Mouse (Mus musculus) heart, postnatal 14 days (tissue): ENCODE data around the gene Cep350. TPM values are rescaled to one million over a fixed set of nuclear protein-coding genes. Genes with fewer than 3 reads are reported as not detected.

Experiments used
- DNase-seq, 2 experiments: peaks; one replicate each; pipeline ENCODE4 v3.0.0; 2021 to 2022
- intact Hi-C: fragments of 180-260 bp; cut with DNase I; formaldehyde crosslinking; loops from one replicate; pipeline ENCODE4 v1.15.1; 2025
- long read RNA-seq, 2 experiments: library from polyadenylated mRNA; stranded (forward); transcript quantifications; one replicate each; pipeline ENCODE4 v2.0.0; 2021
- total RNA-seq, 2 experiments: library from RNA; stranded (reverse); gene quantifications; 2 replicates each; pipeline ENCODE4 v1.2.3; 2021

Cep350 gene
- total RNA-seq: 10 to 100 TPM; 37.9 to 40.7 TPM
- long read RNA-seq, experiment 1, partial matches to known transcripts: 1 of 1 reads
- long read RNA-seq, experiment 1, other reads (novel, unspliced or antisense): 0 of 1 reads
- long read RNA-seq, experiment 2, partial matches to known transcripts: 2 of 3 reads
- long read RNA-seq, experiment 2, other reads (novel, unspliced or antisense): 0 of 3 reads

DNA sequence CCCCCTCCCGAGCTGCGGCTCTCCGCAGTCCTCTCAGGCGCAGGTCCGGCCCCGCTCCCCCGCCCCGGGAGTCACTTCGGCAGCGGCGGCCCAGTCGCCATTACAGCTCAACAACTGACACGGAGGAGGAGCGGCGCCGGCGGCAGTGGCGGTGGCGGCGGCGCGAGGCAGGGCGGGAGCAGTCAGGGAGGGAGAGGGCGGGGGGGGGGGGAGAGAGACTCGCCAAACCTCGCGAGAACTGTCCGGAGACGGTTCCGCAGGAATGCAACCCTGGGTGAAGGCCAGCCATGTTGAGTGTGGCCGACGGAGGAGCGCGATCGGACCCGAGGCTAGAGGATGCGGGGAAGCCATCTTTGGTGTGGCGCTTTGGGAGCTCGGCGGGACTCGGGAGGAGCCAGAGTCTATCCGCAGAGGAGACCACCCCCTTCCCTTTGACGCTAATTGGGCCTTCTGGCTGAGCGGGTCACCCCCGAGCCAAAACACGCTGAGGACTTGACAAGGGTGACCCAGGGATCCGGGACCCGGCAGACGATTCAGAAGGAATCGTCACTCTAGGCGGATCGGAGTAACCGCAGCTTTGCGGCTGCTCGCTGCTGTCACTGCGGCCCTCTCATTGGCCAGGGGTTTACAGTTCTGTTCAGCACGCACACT, at the start of gene Cep350:
Gene Cep350, minus strand, starts transcription at position 188 of the 651 bp plus-strand sequence.
- intact Hi-C loops: loop anchor here (5.0 kb wide), 1 partner anchor 59 kb away; no protein-coding TSS in a partner anchor
- peak; percentile 96 for DNase-seq

DNA sequence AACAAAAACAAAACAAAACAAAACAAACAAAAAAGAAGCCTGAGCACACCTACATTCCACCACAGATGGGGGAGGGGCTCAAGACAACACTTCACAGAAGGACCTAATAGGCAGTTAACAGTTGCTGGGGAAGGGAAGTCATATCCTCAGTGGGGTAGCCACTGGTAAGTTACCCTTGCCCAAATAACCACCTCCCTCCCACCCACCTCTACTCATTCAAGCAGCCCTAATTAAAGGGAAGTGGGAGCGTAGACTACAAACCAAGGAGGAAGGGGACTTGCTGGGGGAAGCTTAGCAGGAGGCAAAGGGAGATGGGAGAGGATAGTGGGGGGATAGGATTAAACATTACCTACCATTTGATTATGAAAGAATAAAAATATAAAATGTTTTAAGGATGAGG, 47.3 kb upstream of the Cep350 start:
- no peak for DNase-seq
- intact Hi-C loops: no loop called here

DNA sequence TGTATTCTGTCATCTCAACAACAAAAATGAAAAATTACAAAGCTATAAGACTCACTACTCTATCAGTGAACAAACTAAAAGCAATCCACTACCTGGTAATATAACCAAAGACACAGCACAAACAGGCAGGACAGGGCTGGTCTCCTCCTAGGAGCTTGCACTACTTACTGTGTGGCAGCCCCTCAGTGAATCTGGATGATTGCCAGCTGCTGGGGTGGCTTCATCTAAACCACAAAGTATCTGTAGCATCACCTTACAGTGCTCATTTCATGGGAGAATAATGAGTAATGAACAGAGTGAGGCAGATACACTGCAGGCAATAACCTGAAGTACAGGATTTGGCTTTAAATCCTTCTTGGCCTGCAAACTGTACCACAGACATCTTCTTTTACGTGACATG, 46.7 kb upstream of the Cep350 start:
- intact Hi-C loops: no loop called here
- DNase-seq: no peak

- intact Hi-C loops: no loop called here
Measured at GRCm38 (mm10) chr1:156009003-156009402, 35.9 kb upstream of the Cep350 start.

GRCm38 (mm10) chr1:156005906-156006305, 32.9 kb upstream of the Cep350 start:
- no peak for DNase-seq
- intact Hi-C loops: no loop called here

More at GRCm38 (mm10) chr1:156009003-156009402, 35.9 kb upstream of the Cep350 start:
- no peak for DNase-seq

DNA sequence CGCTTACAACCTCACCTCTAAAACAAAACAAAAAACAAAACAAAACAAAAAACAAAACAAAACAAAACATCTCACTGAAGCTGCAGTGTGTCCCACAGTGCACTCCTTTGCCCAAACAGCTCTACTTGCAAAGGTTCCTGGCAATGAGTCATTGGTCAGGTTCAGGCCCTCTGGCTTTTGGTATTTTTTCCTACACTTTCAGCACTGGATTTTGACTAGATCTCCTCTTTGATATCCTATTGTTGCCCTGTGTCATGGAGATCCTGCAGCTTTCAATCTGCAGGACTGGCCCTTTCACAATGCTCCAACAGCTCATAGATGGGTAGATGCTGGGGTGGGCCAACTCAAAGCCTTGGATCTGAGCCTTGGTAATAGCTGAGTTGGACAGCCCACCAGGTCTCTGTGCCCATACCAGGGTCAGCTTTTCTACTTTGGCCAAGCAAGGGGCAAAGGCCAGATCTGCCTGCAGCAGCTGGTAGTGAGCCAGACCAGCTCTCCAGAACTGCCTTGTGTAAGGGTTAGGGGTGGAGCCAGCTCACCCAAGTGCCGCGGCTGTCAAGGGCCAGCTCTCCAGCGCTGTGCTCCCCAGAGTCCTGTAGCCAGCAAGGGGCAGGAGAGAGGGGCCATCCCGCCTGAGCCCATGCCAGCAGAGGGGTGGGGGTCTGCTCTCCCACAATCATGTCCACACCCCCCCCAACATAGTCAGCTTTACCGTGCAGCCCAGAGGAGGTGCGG, 30.3 kb upstream of the Cep350 start:
- peak; percentile 4 to 13 for DNase-seq
- intact Hi-C loops: no loop called here

DNA sequence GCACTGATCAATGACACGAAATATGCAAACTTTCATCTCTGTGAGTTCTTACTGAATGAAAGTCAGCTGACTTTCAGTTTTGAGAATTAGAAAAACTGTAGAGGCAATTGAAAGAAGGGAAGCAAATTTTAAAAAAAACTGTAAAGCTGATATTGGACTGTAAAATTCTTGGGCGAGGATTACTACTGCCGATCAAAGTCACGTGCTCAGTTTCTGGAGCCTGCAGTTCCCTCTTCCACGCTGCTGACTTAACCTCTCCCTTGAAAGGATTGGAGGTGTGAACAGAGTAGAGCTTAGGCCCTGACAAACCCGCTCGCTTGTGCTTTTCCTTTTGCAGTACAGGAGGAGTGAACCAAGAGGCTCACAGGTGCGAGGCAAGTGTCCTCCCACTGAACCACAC, 29.3 kb upstream of the Cep350 start:
- intact Hi-C loops: no loop called here
- no peak for DNase-seq

- intact Hi-C loops: no loop called here
- no peak for DNase-seq
Measured at GRCm38 (mm10) chr1:155995612-155996011, 22.6 kb upstream of the Cep350 start.

DNA sequence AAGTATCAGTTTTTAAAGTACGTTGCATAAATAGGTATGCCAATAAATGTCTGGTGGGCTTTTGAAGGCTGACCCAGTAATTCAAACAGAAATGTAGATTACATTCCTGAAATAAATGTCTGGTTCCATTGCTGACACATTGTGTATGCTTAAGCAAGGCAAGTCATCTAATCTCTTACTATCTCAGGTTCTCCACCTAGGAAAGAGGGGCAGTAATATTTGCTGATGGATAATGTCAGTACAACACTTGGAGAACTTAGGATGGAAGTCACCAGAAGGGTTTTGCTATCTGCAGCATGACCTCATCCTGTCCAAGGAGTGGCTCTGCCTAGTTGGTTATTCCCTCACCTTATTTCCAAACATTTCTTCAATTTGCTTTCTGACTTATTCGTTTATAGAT, 21.5 kb upstream of the Cep350 start:
- DNase-seq: no peak
- intact Hi-C loops: no loop called here

GRCm38 (mm10) chr1:155990391-155990790, 17.3 kb upstream of the Cep350 start:
- DNase-seq: no peak
- intact Hi-C loops: no loop called here

DNA sequence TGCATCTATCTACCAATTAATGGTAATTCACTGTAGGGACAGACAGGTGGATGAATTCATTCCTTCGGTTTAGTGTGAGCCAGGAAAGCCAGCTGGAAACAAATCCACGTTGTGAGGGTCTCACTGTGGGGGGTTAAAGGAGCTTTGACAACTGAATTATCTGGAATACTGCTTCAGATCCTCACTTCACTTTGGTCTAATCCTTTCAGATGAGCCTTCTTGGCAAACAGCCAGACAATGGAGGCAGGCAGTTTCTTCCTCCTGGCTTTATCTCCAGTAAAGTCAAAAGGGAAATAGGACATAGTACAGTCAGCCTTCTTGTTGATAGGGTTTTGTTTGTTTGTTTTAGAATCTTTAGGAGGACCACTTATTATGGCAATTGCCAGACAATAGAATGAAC, 16.3 kb upstream of the Cep350 start:
- intact Hi-C loops: no loop called here
- DNase-seq: peak in 1 of 2 experiments; percentile 19

GRCm38 (mm10) chr1:155987625-155988024, 14.6 kb upstream of the Cep350 start:
- intact Hi-C loops: no loop called here
- DNase-seq: no peak

GRCm38 (mm10) chr1:155974931-155975330, 1.9 kb upstream of the Cep350 start:
- DNase-seq: no peak
- intact Hi-C loops: loop anchor here (5.0 kb wide), 1 partner anchor 57 kb away; no protein-coding TSS in a partner anchor

DNA sequence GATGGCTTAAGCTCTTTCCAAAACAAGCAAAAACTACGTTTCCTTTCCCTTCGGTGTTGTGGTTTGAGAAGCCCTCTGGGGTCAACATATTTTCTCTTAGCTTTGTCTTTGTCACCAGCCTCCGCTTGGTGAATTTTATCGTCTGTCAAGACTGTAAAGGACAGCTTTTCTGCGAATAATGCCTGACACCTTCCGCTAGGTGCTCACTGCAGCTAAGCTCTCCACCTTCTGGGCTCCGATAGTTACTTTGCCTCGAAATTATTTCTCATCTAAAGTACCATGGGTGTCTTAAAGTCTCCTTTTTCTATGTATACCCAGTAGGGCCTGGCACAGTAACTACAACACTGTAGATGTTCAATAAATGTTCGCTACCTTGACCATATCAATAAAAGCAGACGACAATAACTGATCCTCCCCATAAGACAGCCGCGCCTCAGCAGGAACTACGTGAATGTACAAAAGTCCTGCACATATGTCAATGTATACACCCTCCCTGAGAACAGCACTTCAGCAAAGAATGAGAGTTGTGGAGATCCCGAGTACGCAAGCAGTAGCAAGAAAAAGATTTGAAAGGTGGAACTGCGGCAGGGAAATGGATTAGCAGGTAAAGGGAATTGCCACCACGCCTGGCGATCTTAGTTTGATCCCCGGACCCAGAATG, 794 bp upstream of the Cep350 start:
- intact Hi-C loops: loop anchor here (5.0 kb wide), 1 partner anchor 58 kb away; no protein-coding TSS in a partner anchor
- peak; percentile 4 to 11 for DNase-seq

DNA sequence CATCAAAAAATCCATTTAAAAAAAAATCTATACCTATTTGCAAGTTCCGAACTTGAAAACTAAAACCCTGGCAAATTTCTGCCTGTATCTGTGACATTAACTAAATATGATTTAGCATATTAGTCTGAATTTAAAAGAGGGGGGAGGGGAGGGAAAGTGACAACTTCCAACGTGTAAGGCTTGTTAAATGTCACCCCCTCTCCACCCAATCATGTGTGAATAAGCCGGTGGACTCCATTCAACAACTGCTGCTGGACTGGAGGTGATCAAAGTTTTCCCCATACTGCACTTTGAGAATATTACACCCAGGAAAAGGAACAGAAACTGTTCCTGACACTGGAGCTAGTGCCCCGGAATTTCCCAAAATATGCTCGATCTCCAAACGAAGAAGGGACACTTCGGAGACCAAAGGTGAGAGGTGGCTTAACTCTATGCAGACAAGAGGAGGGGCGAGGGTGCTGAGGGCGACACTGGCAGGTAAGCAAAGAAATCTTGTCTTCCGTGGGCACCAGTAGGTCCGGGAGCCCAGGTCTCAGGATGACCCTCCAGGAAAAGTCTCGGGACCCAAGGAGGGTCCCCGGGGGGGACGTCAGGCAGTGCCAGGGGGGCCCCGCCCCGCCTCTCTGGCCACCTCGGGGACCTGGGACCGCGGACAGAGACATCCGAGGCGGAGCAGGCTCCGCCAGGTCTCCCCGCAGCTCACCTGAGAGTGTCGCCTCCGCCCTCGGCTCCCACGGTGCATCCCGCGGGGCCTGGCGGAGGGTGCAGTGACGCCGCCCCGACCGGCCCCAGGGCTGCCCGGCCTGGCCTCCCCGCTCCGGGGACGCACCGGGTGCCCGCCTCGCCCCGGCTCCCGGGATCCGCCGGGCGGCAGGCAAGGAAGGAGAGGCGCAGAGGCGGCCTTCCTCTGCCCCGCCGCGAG, 648 bp downstream of the Cep350 start:
- intact Hi-C loops: loop anchor here (5.0 kb wide), 1 partner anchor 60 kb away; no protein-coding TSS in a partner anchor
- no peak for DNase-seq

DNA sequence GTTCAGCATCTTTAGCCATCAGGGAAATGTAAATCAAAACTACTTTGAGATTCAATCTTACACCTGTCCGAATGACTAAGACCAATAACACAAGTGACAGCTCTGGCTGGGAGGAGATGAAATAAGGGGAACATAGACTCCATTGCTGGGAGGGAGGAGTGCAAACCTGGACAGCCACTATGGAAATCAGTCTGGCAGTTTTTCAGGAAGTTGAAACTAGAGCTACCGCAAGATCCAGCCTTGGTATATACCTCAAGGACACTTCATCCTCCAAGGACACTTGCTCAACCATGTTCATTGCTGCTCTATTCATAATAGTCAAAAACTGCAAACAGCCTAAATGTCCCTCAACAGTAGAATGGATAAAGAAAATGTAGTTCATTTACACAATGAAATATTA, 23.9 kb downstream of the Cep350 start:
- intact Hi-C loops: no loop called here
- no peak for DNase-seq

DNA sequence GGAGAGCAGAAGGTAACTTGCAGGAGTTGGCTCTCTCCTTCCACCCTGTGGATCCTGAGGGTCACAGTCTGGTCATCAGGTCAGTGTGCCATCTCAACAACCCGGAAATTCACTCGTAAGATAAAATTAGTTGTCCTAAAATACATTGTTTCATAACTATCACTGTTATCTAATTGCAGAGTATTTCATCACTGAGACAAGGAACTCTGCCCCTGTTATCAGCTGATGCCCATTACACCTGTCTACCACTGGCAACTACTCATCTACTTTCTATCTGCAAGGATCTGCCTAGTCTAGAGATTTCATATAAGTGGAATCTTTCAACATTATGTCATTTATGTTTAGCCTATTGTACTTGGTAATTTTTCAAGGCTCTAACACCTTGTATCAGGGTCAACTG, 28.7 kb downstream of the Cep350 start:
- intact Hi-C loops: no loop called here
- DNase-seq: no peak

- no peak for DNase-seq
- intact Hi-C loops: no loop called here
Measured at GRCm38 (mm10) chr1:155937416-155937815, 35.6 kb downstream of the Cep350 start.

DNA sequence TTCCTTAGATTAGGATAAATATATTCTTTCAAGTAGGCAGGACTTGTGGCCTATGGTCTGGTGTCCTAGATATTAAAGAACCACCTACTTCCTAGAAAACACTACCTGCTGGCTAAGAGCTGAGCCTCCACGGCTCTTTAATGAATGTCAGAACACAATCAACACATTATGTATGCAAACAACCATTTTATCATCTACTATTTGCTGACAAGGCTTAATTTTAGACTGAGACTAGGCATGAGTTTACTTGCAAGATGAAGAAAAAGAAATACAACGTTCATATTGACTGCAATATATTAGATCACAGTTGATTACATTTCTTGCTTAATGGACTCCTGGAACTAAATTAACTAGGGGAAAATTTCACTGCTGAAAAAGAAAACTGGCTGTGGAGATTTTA, 38.4 kb downstream of the Cep350 start:
- DNase-seq: no peak
- intact Hi-C loops: no loop called here

GRCm38 (mm10) chr1:155903561-155903960, 69.5 kb downstream of the Cep350 start:
- no peak for DNase-seq
- intact Hi-C loops: no loop called here
